Mouse (Mus musculus): ENCODE measurements around the gene Scand1. TPM values are rescaled to one million over a fixed set of nuclear protein-coding genes. Genes with fewer than 3 reads are reported as not detected.
A peak's percentile ranks its signal among the peaks of the same experiment; 100 is the strongest.

The Scand1 gene
- 100 to 1,000 TPM; 101 to 132 TPM for total RNA-seq (2021)
- long read RNA-seq, experiment 1, transcript Scand1-201 (2 exons, 759 nt): major isoform, 88 of 157 reads
- long read RNA-seq, experiment 1, partial matches to known transcripts: 0 of 157 reads
- long read RNA-seq, experiment 1, other reads (novel, unspliced or antisense): 69 of 157 reads
- long read RNA-seq, experiment 2, transcript Scand1-201 (2 exons, 759 nt): major isoform, 33 of 71 reads
- long read RNA-seq, experiment 2, partial matches to known transcripts: 0 of 71 reads
- long read RNA-seq, experiment 2, other reads (novel, unspliced or antisense): 38 of 71 reads

- peak; percentile 87 to 89 for DNase-seq
Observed at GRCm38 (mm10) chr2:156312297-156312897, at the start of gene Scand1, which contains the start of gene Cnbd2. Gene Scand1 (minus strand): TSS chr2:156312704. Gene Cnbd2 (plus strand): TSS chr2:156312299.

- DNase-seq: no peak
Observed at GRCm38 (mm10) chr2:156356031-156356430, 43.5 kb upstream of the Scand1 start.

GRCm38 (mm10) chr2:156353265-156353692 is 40.8 kb upstream of the Scand1 start:
- DNase-seq: peak; percentile 8 to 36

- DNase-seq: no peak
Observed at GRCm38 (mm10) chr2:156352413-156353165, 40.1 kb upstream of the Scand1 start.

- DNase-seq: peak in 1 of 2 experiments; percentile 8
Observed at GRCm38 (mm10) chr2:156351243-156351642, 38.7 kb upstream of the Scand1 start.

- DNase-seq: no peak
Observed at GRCm38 (mm10) chr2:156349286-156349848, 36.9 kb upstream of the Scand1 start.

GRCm38 (mm10) chr2:156348812-156349211 is 36.3 kb upstream of the Scand1 start:
- no peak for DNase-seq

GRCm38 (mm10) chr2:156344775-156345532 is 32.5 kb upstream of the Scand1 start:
- DNase-seq: peak; percentile 23 to 57

GRCm38 (mm10) chr2:156340078-156340477 is 27.6 kb upstream of the Scand1 start:
- no peak for DNase-seq

- DNase-seq: no peak
Observed at GRCm38 (mm10) chr2:156331446-156331965, 19.0 kb upstream of the Scand1 start.

GRCm38 (mm10) chr2:156330681-156331080 is 18.2 kb upstream of the Scand1 start:
- no peak for DNase-seq

GRCm38 (mm10) chr2:156324681-156325080 is 12.2 kb upstream of the Scand1 start:
- DNase-seq: peak; percentile 15 to 59

GRCm38 (mm10) chr2:156324116-156324588 is 11.6 kb upstream of the Scand1 start:
- DNase-seq: peak in 1 of 2 experiments; percentile 23

GRCm38 (mm10) chr2:156321538-156321937 is 9.0 kb upstream of the Scand1 start:
- no peak for DNase-seq

GRCm38 (mm10) chr2:156318491-156318890 is 6.0 kb upstream of the Scand1 start:
- DNase-seq: no peak

- DNase-seq: no peak
Observed at GRCm38 (mm10) chr2:156314811-156315210, 2.3 kb upstream of the Scand1 start.

GRCm38 (mm10) chr2:156313153-156313552 is 649 bp upstream of the Scand1 start:
- DNase-seq: no peak

- DNase-seq: peak; percentile 82 to 85
Observed at GRCm38 (mm10) chr2:156311841-156312291, 638 bp downstream of the Scand1 start.

- DNase-seq: no peak
Observed at GRCm38 (mm10) chr2:156311441-156311840, 1.1 kb downstream of the Scand1 start.

- no peak for DNase-seq
Observed at GRCm38 (mm10) chr2:156310945-156311344, 1.6 kb downstream of the Scand1 start.

GRCm38 (mm10) chr2:156310455-156310854 is 2.0 kb downstream of the Scand1 start:
- DNase-seq: no peak

All from adrenal gland, postnatal 36 days (tissue).